Mouse (Mus musculus): Measurements from ENCODE around the gene Tmem184b. TPM values are rescaled to one million over a fixed set of nuclear protein-coding genes. Genes with fewer than 3 reads are reported as not detected.

Gene Tmem184b
- 0.84 and 3.6 TPM in 2 replicates for total RNA-seq (2015; ENCODE audit: low replicate concordance)
- total RNA-seq (2017; ENCODE audit: low replicate concordance): 0.39 TPM in 1 of 2 replicates, not detected in the other

- peak; percentile 92 for ATAC-seq (replicated peaks; ENCODE audit: low FRiP score, poor library complexity, severe bottlenecking)
Observed at GRCm38 (mm10) chr15:79402836-79403762, at the start of gene Tmem184b. Gene Tmem184b (minus strand): TSS chr15:79403569.

GRCm38 (mm10) chr15:79448041-79448440 is 44.7 kb upstream of the Tmem184b start:
- no peak for ATAC-seq (replicated peaks; ENCODE audit: low FRiP score, poor library complexity, severe bottlenecking)

GRCm38 (mm10) chr15:79445786-79446654 is 42.7 kb upstream of the Tmem184b start:
- no peak for ATAC-seq (replicated peaks; ENCODE audit: low FRiP score, poor library complexity, severe bottlenecking)

- no peak for ATAC-seq (replicated peaks; ENCODE audit: low FRiP score, poor library complexity, severe bottlenecking)
Observed at GRCm38 (mm10) chr15:79443856-79444410, 40.6 kb upstream of the Tmem184b start.

GRCm38 (mm10) chr15:79442961-79443518 is 39.7 kb upstream of the Tmem184b start:
- no peak for ATAC-seq (replicated peaks; ENCODE audit: low FRiP score, poor library complexity, severe bottlenecking)

GRCm38 (mm10) chr15:79442257-79442611 is 38.9 kb upstream of the Tmem184b start:
- ATAC-seq (replicated peaks; ENCODE audit: low FRiP score, poor library complexity, severe bottlenecking): no peak

GRCm38 (mm10) chr15:79441331-79442256 is 38.2 kb upstream of the Tmem184b start:
- no peak for ATAC-seq (replicated peaks; ENCODE audit: low FRiP score, poor library complexity, severe bottlenecking)

- ATAC-seq (replicated peaks; ENCODE audit: low FRiP score, poor library complexity, severe bottlenecking): no peak
Observed at GRCm38 (mm10) chr15:79440651-79441330, 37.4 kb upstream of the Tmem184b start.

- no peak for ATAC-seq (replicated peaks; ENCODE audit: low FRiP score, poor library complexity, severe bottlenecking)
Observed at GRCm38 (mm10) chr15:79440223-79440622, 36.9 kb upstream of the Tmem184b start.

GRCm38 (mm10) chr15:79439386-79439785 is 36.0 kb upstream of the Tmem184b start:
- ATAC-seq (replicated peaks; ENCODE audit: low FRiP score, poor library complexity, severe bottlenecking): no peak

GRCm38 (mm10) chr15:79438816-79439215 is 35.4 kb upstream of the Tmem184b start:
- ATAC-seq (replicated peaks; ENCODE audit: low FRiP score, poor library complexity, severe bottlenecking): no peak

- no peak for ATAC-seq (replicated peaks; ENCODE audit: low FRiP score, poor library complexity, severe bottlenecking)
Observed at GRCm38 (mm10) chr15:79438209-79438810, 34.9 kb upstream of the Tmem184b start.

GRCm38 (mm10) chr15:79437541-79438208 is 34.3 kb upstream of the Tmem184b start:
- ATAC-seq (replicated peaks; ENCODE audit: low FRiP score, poor library complexity, severe bottlenecking): no peak

- ATAC-seq (replicated peaks; ENCODE audit: low FRiP score, poor library complexity, severe bottlenecking): no peak
Observed at GRCm38 (mm10) chr15:79436481-79436921, 33.1 kb upstream of the Tmem184b start.

- ATAC-seq (replicated peaks; ENCODE audit: low FRiP score, poor library complexity, severe bottlenecking): no peak
Observed at GRCm38 (mm10) chr15:79435191-79435671, 31.9 kb upstream of the Tmem184b start.

GRCm38 (mm10) chr15:79432892-79433291 is 29.5 kb upstream of the Tmem184b start:
- ATAC-seq (replicated peaks; ENCODE audit: low FRiP score, poor library complexity, severe bottlenecking): no peak

- no peak for ATAC-seq (replicated peaks; ENCODE audit: low FRiP score, poor library complexity, severe bottlenecking)
Observed at GRCm38 (mm10) chr15:79432328-79432727, 29.0 kb upstream of the Tmem184b start.

All from erythroid progenitor cell, adult 5-6 weeks (primary cell).